Mouse (Mus musculus) frontal cortex, postnatal 14 days (tissue): ENCODE data around the gene Irx5.

ENCODE experiments used
- DNase-seq, 2 experiments: peaks; one replicate each; pipeline ENCODE4 v3.0.0; 2022; ENCODE audit warnings: low spot score in 2 of 2

Gene Irx5

GRCm38 (mm10) chr8:92360083-92360861 lies 2.8 kb downstream of the Irx5 start:
- DNase-seq = no peak

- peak in 1 of 2 experiments; percentile 46 for DNase-seq
These were observed 4.3 kb downstream of the Irx5 start for GRCm38 (mm10) chr8:92361546-92362351.

DNA sequence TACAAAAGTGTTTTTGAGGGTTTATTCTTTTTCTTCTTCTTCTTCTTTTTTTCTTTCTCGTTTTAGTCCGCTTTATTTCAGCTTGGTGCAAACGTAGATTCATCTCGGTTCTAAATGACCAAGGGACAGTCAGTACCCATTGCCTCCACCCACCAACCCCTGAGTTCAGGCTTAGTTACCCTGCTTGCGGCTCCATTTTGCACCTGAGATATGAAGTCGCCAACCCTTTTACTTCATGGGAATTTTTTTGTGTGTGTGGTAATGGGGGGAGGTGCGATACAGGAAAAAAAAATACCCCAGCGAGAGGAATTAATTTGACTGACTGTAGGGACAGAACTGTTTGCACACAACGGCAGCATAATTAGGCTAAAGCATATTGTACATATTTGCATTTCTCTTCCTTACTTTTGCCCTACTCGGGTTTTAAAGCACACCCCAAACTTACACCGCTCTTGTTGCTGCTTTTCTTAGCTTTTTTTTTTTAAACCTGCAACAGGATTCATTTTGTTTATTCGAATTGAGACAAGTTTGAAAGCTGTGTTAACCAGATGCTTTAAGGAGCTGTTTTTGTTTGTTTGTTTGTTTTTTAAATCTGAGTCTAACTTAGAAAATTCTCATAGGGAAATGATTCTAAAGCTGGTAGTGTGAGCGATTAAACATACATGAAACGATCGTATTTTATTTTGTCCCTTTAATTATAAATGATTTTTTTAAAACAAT lies 5.1 kb downstream of the Irx5 start:
- DNase-seq = no peak

DNA sequence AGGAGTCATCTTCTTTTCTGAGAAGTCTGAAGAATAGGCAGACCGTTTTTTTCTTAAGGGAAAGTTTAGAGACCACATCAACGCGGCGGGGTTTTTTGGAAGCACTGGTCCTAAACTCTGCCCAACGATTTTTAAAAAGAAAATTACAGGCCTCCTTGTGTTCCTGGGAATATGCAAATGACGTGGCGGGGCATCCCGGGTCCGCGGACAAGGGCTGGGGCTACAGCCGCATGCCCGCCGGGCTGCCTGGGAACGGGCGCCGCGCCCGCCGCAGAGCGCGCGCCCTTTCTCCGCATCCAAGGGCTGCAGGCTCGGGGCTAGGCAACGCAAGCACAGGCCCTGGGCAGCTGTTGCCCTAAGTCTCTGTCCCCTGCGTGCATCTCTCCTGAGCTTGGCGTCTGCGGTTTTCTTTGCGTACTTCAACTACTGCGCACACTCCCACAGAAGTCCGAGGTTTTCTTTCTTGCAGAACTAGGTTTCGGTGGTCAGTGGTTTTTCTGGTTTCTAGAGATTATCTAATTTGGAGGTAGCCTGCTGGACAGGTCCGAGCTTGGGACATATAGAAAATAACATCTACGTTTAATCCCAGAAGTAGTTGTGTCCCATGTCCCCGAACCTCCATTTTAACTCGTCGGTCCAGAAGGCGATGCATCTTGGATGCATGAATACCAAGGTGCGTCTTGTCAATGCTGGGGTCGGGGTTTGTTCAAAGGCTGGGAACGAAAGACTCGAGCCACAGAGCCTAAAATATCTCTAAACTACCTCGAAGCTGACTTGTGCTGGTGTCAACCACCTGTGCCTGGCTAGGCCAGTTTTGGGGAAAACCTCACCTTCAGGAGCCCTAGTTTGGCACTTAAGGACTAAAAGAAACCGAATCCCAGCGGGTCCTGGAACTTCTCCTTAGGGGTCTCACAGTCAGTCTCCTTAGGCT lies 6.1 kb downstream of the Irx5 start:
- no peak for DNase-seq

GRCm38 (mm10) chr8:92364148-92364775 lies 6.8 kb downstream of the Irx5 start:
- DNase-seq = peak in 1 of 2 experiments; percentile 9

DNA sequence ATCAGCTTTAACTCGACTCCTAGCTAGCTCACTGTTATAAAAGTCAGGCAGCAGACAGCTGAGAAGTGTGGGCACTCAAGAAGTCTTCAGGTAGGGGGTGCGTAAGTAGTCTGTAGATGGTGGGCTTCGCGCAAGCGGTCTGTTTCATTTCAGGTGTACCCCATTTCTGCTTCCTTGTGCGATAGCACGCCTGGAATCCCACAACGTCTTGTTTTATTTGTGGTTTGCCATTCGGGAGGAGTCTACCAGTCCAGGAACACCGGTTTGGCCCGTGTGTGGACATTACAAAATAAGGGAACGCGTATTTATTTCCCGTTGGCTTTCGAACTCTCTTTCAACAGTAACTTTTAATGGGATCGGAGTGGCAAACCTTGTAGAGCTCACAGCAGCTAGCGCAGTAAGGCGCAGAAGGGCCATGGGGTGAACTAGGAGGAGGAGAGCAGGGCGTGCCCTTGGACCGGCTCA lies 7.4 kb downstream of the Irx5 start:
- DNase-seq = peak in 1 of 2 experiments; percentile 10

- DNase-seq = peak in 1 of 2 experiments; percentile 12
These were observed 8.0 kb downstream of the Irx5 start for GRCm38 (mm10) chr8:92365241-92365943.

DNA sequence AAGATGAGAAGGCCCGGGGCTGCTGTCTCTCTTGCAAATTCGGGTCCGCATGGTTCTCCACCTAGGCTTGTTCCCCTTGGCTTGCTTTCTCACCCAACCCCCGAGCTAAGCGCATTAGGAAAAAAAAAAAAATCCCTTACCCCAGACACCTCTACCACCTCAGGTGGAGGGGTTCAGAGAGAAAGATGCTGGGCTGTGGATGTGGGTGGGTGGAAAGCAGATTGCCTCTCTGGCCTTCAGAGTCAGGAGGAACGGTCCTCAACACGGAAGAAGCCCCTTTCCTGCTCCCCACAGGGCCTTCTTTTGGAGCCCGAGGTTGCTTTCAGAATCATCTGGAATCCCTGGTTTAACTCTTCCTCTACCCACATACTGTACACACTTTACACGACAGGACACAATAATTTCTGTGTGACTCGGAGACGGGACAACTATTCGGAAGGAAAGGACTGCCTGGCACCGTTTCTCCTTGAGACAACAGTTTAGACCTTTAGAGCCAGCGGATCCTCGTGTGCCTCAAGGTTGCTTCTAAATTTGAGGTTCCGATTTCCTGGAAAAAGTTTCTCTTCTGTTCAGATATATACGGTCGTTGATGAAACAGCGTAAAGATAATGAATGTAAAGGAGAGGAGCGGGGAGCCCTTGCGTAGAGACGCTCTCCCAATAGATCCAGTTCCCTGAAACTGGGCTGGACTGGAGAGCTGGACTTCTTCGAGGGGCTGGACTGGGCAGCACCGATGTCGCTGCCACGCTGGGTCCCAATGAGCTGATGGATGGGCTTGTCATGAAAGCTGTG lies 8.7 kb downstream of the Irx5 start:
- DNase-seq = no peak

DNA sequence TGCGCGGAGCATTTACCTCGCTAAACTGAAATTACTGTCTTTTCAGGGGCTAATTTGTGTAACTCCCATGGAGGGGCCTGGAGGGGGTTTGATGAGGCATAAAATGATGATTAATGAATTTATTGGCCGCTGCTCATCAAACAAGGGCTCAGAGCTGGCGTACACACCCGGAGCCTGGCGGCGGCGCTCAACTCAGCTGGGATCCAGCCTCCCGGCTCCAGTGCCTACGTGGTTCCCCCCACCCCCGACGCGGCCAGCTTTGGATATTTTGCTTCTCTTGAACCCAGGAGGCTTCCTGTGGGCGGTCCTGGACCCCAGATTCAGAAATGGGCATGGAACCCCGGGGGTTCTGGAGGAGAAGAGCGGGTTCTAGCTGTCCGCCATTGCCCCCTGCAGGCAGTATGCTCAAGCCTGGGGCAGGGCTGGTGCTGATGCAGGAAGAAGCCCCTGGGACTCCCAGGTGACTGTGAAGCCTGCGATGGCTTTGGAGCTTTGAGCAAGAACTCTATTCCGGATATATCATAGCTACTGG lies 9.4 kb downstream of the Irx5 start:
- no peak for DNase-seq

- no peak for DNase-seq
These were observed 22.1 kb downstream of the Irx5 start for GRCm38 (mm10) chr8:92379524-92379923.

DNA sequence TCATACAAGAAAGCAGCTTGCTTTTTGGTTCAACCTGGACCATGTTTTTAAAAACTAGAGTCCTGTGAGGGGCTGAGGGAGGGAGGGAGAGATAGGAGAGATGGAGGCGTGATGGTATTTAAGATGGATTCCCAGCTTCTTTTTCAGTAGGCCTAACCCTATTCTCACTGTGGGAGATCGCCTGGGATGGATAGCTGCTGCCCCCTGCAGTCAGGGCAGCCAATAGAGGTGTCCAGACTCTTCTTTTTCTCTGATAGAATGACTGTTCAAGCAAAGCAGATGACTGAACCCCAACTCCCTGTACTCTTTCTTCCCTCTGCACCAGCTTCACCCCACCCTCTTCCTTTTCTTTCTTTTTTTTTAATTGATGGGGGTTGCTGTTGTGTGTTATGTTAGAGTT lies 23.1 kb downstream of the Irx5 start:
- no peak for DNase-seq

- DNase-seq = no peak
These were observed 30.5 kb downstream of the Irx5 start for GRCm38 (mm10) chr8:92387893-92388292.

DNA sequence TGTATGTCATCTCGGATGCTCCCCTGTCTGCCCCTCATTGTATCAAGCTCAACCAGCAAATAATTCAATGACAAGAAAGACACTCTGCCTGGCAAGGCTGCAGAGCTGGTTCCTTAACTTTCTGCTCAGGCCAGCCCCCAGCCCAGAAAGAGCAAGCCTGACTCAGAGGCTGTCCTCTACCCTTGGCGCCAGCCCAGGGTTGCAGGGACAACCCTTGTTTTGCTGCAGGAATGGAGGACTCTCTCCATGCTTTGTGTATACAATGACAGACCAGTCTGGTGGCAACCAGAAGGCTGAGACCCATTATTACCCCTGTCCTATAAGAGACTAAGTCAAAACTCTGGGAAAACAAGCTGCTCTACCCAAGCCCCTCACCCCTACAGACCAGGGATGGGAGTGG lies 46.8 kb downstream of the Irx5 start:
- DNase-seq = no peak

DNA sequence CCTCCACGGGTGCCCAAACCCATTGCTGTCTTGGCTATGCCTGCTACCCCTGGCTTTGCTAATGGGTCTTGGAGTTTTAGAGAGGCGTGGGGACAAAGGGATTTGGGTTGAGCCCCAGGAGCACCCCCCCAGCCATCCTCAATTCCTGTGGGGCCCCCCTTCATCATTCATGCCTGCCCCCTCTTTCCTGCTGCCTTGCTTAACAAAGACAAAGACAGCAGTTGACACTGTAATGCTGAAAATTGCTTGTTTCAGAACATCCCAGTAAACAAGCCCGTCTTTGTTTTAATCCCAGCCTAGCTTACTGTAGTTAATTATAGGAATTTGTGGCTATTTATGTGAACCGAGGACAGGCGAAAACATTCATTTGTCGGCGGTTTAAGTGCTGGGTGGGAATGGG lies 50.7 kb downstream of the Irx5 start:
- DNase-seq = no peak

DNA sequence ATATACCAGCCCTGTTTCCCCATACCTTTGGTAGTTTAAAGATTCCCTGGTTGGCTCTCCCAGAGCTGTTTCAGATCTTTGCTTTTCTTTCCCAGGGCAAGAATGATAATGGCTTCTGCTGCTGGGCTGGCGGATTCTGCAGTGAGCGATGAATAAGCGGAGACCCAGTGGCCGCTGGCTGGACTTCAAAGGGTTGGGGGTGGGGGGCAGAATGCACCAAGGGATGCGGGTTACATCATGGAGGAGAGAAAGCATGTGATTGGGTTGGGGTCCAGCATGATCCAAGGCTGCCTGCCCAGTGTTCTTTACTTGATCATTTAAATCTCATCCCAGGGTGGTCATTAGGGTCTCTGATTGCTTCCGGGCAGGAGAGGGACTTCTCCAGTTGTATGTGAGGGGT lies 56.2 kb downstream of the Irx5 start:
- no peak for DNase-seq

DNA sequence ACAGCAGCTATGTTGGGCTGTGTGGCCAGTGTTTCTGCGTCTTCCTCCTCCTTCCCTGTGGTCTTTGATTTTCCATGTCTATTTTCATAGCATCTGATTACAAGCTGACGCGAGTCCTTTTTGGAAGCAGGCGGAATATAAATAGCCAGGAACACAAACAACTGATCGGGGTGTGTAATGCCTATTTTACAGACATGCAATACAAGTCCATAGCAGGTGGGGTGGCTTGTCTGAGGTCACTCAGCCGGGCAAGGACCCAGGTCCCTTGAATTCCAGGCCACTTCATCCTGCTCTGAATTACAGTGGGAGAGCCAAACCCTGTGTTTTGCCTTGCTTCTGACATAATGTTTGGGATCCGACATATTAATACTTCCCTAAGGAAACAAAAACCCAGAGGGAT lies 63.2 kb downstream of the Irx5 start:
- no peak for DNase-seq
